Mouse (Mus musculus) hindbrain, embryonic 13.5 days (tissue): ENCODE data around the gene Snx11. TPM values are rescaled to one million over a fixed set of nuclear protein-coding genes. Genes with fewer than 3 reads are reported as not detected.
A peak's percentile ranks its signal among the peaks of the same experiment; 100 is the strongest.

Experiments
- ATAC-seq: fragments of 200-750 bp; cut with Nextera tagmentation; 2 replicates; pipeline ENCODE4 v1.8.0; 2017; ENCODE audit warnings: moderate TSS enrichment; ENCODE audit not compliant: low FRiP score
- H3K27ac ChIP-seq: fragments of 300-500 bp; sonication (generic); 2 replicates; pipeline ENCODE4 v1.5.1; 2015; ENCODE audit warnings: inconsistent platforms, mild to moderate bottlenecking, moderate library complexity
- H3K27me3 ChIP-seq: fragments of 300-500 bp; sonication (generic); 2 replicates; pipeline ENCODE4 v1.6.1; 2015; ENCODE audit warnings: mild to moderate bottlenecking, inconsistent platforms
- H3K36me3 ChIP-seq: fragments of 300-500 bp; sonication (generic); 2 replicates; pipeline ENCODE4 v1.6.1; 2015; ENCODE audit warnings: mild to moderate bottlenecking, inconsistent platforms
- H3K4me1 ChIP-seq: fragments of 300-500 bp; sonication (generic); replicated peaks from 2 replicates; pipeline ENCODE4 v1.6.1; 2015; ENCODE audit warnings: inconsistent platforms
- H3K4me2 ChIP-seq: fragments of 300-500 bp; sonication (generic); 2 replicates; pipeline ENCODE4 v1.6.1; 2015; ENCODE audit warnings: inconsistent platforms, mild to moderate bottlenecking, moderate library complexity
- H3K4me3 ChIP-seq: fragments of 300-500 bp; sonication (generic); 2 replicates; pipeline ENCODE4 v1.5.1; 2015; ENCODE audit warnings: mild to moderate bottlenecking, inconsistent platforms
- H3K9ac ChIP-seq: fragments of 300-500 bp; sonication (generic); 2 replicates; pipeline ENCODE4 v1.6.1; 2015; ENCODE audit warnings: mild to moderate bottlenecking, inconsistent platforms
- H3K9me3 ChIP-seq: fragments of 300-500 bp; sonication (generic); 2 replicates; pipeline ENCODE4 v1.6.1; 2016; ENCODE audit warnings: inconsistent platforms
- WGBS: fragments of 180-500 bp; shearing (Covaris S2); methylation state at CpG from one replicate; pipeline ENCODE4 v1.1.7; 2015; 5-methylcytosine and 5-hydroxymethylcytosine counted together
- polyA plus RNA-seq: library from polyadenylated mRNA; unstranded; fragments of >200 nt; fragmentation: Nextera tagmentation; extraction: Ambion mirVana; gene quantifications from 2 replicates; pipeline ENCODE4 v1.2.1, GENCODE M21; 2015

The Snx11 gene
- polyA plus RNA-seq, result 69.0 and 71.8 TPM in 2 replicates

DNA sequence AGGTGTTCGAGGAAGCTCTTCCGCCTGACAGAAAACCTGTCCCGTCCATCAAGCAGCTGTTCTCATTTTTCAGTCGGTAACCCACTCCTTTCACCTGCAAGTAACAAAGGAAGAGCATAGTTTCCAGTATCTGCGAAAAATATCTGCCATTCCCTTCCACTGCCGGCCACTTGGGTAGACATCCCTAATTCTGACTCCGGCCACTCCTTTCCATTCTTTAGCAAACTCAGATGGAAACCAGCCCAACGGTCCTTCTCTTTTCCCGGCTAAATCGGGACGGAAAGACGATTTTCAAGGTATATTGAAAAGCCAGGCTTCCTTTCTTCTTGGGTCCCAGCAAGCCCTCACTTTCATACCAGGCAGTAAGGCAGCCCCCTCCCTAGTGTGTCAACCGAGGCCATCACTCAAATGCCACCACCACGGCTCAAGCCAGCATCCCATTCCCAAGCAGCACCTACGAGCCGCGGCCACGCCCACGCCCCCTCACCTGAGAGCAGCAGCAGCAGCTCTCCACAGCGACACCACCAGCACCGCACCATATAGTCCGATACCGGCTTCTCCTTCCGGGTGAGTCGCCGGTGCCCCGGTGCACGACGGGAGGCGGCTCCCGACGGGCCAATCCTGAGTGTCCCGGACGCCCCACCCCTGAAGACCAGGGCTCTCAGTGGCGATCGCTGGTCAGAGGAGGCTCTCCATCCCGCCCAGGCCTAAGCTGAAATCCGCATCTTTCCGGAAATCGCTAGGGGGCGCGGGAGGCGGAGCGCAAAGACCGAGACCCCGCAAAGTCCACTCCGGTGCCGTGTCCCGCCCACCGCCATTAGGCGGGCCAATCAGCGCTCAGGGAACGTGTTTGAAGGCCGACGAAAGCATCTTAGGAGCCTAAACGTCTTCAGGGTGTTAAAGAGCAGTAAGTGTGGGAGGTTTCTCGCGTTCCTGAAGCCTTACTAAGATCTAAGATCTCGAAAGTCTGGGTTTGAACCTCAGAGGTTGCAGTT is at the start of gene Snx11:
Gene Snx11 (minus strand): TSS at position 592 of the 995 bp plus-strand sequence.
- Histone ChIP-seq H3K27me3 (no peaks in the 10 kb centered on the region), H3K9ac (peak within 1 kb of the TSS; percentile 82), H3K36me3 (peaks cover 14% of the 10 kb centered on the region), H3K4me1 (peaks cover 37% of the 10 kb centered on the region), H3K4me3 (peak within 1 kb of the TSS; percentile 71), H3K27ac (peak within 1 kb of the TSS; percentile 87), H3K4me2 (peak within 1 kb of the TSS; percentile 80), H3K9me3 (no peaks in the 10 kb centered on the region)
- peak; percentile 98 for ATAC-seq
- 1% methylated on average over 59 of the region's 59 CpGs for WGBS

DNA sequence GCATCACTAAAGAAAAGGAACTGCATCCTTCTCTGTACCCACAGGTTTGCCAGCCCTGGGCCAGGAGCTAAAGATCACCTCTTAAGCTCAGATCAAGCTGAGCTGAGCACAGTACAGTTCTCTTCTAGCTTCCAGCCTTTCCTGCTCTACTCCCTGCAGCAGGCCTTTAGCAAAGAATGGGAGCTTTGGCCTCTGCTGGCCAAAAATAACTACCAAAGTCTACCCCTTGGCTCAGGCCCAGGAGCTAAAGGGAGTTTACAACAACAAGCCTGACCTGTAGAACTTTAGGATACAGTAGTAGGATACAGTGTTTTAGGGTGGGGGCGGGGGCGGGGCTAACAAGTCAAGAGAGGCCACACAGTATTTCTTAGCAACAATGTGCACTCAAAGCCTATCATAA is 49.1 kb upstream of the Snx11 start:
- Histone ChIP-seq H3K4me3 (peak overlapping the region; percentile 58; the same call in 1 of the 2 replicates), H3K27ac (peak overlapping the region; percentile 49), H3K36me3 (peaks cover 25% of the 10 kb centered on the region), H3K4me1 (peaks cover 74% of the 10 kb centered on the region), H3K27me3 (no peaks in the 10 kb centered on the region), H3K9me3 (no peaks in the 10 kb centered on the region), H3K4me2 (peak overlapping the region; percentile 99), H3K9ac (peak overlapping the region; percentile 72)
- WGBS, result 71% methylated on average over 2 of the region's 2 CpGs
- no peak for ATAC-seq

DNA sequence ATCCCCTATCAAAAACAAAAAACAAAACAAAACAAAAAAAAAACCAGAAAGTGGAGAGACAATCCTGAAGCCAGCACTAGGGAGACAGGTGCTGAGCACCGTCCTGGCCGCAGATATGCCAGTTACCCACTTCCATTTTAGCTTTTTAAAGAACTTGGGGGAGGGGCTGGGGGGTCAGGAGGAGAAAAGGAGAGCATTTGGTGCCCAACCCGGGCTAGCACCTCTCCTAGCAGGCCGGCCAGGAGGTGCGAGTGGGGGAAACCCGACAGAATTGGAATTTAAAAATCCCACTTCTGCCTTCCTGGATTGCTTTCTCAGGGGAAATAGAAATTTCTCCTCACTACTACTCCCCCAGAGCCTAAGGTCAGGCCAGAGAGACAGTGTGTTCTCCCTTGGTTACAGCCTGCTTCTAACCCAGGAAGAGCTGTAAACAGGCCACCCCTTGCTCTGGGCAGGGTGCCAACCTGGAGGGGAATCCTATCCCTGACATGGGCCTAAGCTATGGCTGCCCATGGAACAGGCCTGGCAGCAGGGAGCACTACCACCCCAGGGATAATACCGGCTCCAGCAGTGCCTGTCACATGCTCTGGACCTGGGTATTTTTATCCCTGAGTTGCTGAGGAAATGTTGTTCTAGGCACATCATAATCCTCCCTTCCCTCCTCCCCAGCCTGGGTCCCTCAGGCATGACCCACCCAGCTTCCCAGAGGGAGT is 47.6 kb upstream of the Snx11 start:
- Histone ChIP-seq H3K9me3 (no peaks in the 10 kb centered on the region), H3K27ac (peak overlapping the region; percentile 95), H3K4me2 (peak overlapping the region; percentile 99), H3K4me3 (peak overlapping the region; percentile 58), H3K27me3 (no peaks in the 10 kb centered on the region), H3K36me3 (peaks cover 41% of the 10 kb centered on the region), H3K4me1 (peaks cover 70% of the 10 kb centered on the region), H3K9ac (peak overlapping the region; percentile 72)
- 41% methylated on average over 7 of the region's 7 CpGs for WGBS
- ATAC-seq, result no peak

DNA sequence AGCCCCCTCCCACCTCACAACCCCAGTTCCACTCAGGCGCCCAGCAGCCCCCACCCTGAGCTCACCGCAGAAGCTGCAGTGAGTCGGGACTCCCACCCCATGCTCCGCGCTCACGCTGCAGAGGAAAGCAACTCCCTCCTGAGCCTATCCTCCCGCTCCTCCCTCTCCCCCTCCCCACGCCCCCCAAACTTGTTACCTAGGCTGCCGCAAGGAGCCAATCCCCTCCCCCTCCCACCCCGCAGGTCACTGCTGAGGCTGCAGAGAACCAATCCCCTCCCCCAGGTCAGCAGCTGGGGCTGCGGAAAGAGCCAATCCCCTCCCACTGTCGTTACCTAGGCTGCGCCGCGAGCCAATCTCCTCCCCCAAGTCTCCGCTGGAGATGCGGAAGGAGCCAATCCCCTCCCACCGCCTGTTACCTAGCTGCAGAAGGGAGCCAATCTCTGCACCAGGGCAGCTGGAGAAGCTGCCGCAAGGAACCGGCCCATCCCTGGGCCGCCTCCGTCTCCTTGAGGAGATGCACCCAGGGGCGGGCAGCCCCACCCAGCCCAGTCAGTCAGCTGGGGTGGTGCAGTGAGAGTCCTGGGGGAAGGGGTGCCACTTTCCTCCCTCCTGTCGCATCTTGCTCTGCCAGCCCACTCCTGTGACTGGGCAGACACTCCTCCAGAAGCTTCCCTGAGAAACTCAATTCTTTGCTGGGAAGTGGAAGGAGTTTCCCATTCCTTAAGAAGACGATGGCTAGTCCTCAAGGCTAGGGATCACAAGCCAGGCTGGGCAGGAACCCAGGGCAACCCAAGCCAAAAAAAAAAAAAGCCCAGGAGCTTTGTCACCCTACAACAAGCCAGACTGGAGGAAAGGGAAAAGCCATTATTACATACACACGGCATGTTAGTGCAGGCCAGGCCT is 46.8 kb upstream of the Snx11 start:
- Histone ChIP-seq H3K36me3 (peaks cover 49% of the 10 kb centered on the region), H3K9me3 (no peaks in the 10 kb centered on the region), H3K27ac (peak overlapping the region; percentile 95), H3K4me2 (peak overlapping the region; percentile 99), H3K4me1 (peaks cover 69% of the 10 kb centered on the region), H3K9ac (peak overlapping the region; percentile 81), H3K4me3 (peak overlapping the region; percentile 58), H3K27me3 (no peaks in the 10 kb centered on the region)
- peak; percentile 93 for ATAC-seq
- 2% methylated on average over 26 of the region's 26 CpGs for WGBS

DNA sequence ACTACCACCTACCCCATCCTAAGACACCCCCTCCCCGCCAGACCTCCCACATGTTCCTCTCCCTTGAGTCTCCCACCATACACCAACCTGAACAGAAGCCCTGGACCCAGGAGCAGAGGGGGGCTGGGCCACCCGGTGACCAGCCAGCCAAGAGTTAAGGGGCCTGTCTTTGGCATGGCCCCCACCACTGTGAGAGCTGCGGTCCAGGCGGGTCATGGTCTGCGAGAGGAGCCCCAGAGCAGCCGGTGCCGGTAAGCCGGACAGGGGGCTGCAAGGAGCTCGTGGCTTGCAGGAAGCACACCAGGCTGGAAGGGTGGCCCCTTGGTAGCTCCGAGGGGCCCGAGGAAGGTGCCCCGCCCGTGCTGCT is 46.1 kb upstream of the Snx11 start:
- peak; percentile 8 for ATAC-seq
- WGBS, result 7% methylated on average over 13 of the region's 13 CpGs
- Histone ChIP-seq H3K36me3 (peaks cover 56% of the 10 kb centered on the region), H3K9me3 (no peaks in the 10 kb centered on the region), H3K4me2 (peak overlapping the region; percentile 99), H3K27ac (peak overlapping the region; percentile 95), H3K4me1 (peaks cover 63% of the 10 kb centered on the region), H3K27me3 (no peaks in the 10 kb centered on the region), H3K9ac (peak overlapping the region; percentile 81), H3K4me3 (peak overlapping the region; percentile 58)

DNA sequence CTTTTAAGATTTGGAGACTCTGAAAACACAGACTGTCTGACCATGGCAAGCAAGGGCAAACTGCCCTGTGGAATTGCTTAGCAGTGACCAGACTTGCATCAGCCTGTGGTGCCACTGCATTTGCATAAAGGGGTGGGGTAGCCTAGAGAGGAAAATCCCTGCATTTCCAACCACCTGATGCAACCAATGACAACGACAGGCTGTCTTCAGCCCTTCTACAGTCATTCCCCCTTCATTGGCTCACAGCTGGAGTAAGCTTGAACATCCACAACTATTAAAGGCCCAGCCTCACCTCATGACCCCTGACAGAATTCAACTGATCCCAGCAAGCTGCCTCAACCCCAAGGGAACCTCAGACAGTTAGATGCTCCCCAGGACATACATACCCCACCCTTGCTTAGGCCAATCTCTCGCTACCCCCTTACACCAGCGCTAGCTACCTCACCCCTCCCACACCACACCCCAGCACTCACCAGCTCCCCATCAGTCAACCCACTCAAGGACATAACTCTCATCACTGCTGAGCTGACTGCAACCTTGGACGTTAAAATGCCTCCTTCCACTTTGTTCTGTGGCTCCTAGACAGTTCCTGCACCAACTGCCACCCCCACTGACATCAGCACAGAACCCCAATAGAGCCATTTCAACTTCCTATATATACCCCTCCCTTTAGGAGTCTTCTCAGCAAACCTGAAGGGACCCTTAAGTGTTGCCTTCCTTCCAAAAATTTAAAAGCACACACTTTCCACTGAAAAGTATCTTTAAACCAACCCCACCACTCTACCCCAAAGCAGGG is 45.5 kb upstream of the Snx11 start:
- Histone ChIP-seq H3K9ac (peak overlapping the region; percentile 81), H3K27me3 (no peaks in the 10 kb centered on the region), H3K9me3 (no peaks in the 10 kb centered on the region), H3K4me3 (peak overlapping the region; percentile 58), H3K4me2 (peak overlapping the region; percentile 99), H3K27ac (peak overlapping the region; percentile 95), H3K36me3 (peaks cover 60% of the 10 kb centered on the region), H3K4me1 (peaks cover 59% of the 10 kb centered on the region)
- ATAC-seq, result no peak
- 37% methylated on average over 4 of the region's 4 CpGs for WGBS

DNA sequence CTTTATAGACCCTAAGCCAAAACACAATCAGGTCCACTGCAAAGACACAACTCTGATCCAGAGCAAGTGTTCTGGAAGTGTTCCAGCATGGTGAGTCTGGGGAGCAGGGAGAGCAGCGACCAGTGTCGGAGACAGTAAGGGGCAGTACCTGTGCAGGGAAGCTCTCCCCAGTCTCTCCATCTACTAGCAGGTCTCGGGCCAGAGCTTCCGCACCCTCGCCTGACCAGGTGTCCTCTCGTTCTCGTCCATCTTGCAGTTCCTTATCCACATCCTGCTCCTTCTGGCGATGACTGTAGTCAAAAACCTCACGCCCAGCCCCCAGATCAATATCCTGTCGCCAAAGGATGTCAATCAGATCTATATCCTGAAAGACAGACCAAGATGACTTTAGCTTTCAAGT is 44.6 kb upstream of the Snx11 start:
- Histone ChIP-seq H3K27me3 (no peaks in the 10 kb centered on the region), H3K9me3 (no peaks in the 10 kb centered on the region), H3K4me1 (peaks cover 55% of the 10 kb centered on the region), H3K36me3 (peaks cover 60% of the 10 kb centered on the region), H3K4me2 (no peak overlapping the region), H3K4me3 (no peak overlapping the region), H3K27ac (no peak overlapping the region), H3K9ac (no peak overlapping the region)
- no peak for ATAC-seq
- WGBS, result 95% methylated on average over 10 of the region's 10 CpGs

DNA sequence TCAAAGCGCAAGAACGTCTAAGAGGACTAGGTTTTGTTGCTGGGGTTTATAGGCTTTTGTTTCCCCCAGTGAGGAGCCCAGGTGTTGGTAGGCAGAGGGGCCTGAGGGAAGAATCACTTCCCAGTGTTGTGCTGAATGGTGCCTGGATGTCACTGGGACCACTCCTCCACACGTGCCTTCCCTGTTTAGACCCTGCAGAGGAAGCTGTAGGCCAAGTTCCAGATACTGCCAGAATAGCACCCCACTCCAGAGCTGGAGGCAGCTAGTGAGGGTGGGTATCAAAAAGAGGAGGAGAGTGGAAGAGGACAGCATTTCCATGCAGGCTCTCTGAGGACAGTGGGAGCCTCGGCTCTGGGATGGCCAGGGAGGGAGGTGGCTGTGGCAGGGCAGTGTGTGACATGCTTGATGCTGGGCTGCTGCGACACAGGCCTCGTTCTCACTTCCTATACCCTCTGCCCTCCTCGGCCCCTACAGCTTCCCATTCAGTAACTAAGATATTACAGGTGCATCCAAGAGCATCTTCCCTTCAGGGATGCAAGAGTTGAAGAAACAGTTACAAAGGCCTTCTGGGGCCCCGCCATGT is 40.9 kb upstream of the Snx11 start:
- H3K27ac ChIP-seq, result 0 out of 2 replicates have a peak overlapping the region, but pooled peaks have one; percentile 50
- no peak for ATAC-seq
- WGBS, result 81% methylated on average over 8 of the region's 8 CpGs

DNA sequence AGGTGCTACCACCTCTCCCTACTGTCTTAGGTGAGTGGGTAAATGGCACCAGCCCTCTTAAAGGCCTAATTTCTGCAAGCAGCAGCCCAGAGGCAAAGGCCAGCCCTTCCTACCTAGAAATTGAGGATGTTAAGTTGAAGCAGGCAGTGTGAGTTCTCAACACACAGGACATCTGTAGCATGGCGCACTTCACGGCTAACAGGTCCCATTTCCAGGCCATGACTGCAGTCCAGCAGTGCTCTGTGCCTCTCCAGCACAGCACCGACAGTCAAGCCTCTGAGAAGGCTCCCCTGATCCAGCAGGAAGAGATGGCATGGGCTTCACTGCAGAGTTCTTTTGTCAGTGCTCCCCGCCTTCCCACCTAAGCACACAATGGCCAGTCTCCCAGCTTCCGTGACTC is 39.6 kb upstream of the Snx11 start:
- Histone ChIP-seq H3K27ac (peak overlapping the region; percentile 63), H3K9ac (no peak overlapping the region), H3K36me3 (peaks cover 93% of the 10 kb centered on the region), H3K27me3 (no peaks in the 10 kb centered on the region), H3K9me3 (no peaks in the 10 kb centered on the region), H3K4me1 (peaks cover 8% of the 10 kb centered on the region), H3K4me3 (no peak overlapping the region), H3K4me2 (no peak overlapping the region)
- 69% methylated on average over 5 of the region's 5 CpGs for WGBS
- ATAC-seq, result no peak

More for the DNA sequence above, 40.9 kb upstream of the Snx11 start:
- Histone ChIP-seq H3K36me3 (peaks cover 86% of the 10 kb centered on the region), H3K9me3 (no peaks in the 10 kb centered on the region), H3K4me3 (no peak overlapping the region), H3K27me3 (no peaks in the 10 kb centered on the region), H3K9ac (0 out of 2 replicates have a peak overlapping the region, but pooled peaks have one; percentile 21), H3K4me2 (no peak overlapping the region), H3K4me1 (peaks cover 20% of the 10 kb centered on the region)

DNA sequence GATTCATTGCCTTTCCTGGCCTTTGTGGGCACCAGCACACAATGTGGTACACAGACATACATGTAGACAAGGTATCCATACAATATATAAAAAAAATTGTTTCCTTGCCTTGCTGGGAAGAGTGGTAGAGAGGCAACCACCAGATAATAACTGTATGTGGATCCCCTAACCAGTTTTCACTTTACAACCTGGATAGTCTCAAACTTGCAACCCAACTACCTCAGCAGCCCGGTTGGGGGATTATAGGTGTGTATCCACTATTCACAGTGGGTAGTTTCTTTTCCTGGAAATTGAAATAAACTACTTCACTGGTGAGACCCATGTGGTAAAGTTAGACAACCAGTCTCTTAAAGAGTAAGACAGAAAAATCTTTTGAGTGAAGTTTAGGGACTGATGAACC is 39.1 kb upstream of the Snx11 start:
- Histone ChIP-seq H3K27ac (peak overlapping the region; percentile 63; the same call in 1 of the 2 replicates), H3K9me3 (no peaks in the 10 kb centered on the region), H3K4me2 (no peak overlapping the region), H3K4me1 (peaks cover 6% of the 10 kb centered on the region; the same call in 1 of the 2 replicates), H3K4me3 (no peak overlapping the region), H3K9ac (no peak overlapping the region), H3K36me3 (peaks cover 93% of the 10 kb centered on the region), H3K27me3 (no peaks in the 10 kb centered on the region)
- WGBS, result 84% methylated on average over 1 of the region's 1 CpGs
- ATAC-seq, result no peak

DNA sequence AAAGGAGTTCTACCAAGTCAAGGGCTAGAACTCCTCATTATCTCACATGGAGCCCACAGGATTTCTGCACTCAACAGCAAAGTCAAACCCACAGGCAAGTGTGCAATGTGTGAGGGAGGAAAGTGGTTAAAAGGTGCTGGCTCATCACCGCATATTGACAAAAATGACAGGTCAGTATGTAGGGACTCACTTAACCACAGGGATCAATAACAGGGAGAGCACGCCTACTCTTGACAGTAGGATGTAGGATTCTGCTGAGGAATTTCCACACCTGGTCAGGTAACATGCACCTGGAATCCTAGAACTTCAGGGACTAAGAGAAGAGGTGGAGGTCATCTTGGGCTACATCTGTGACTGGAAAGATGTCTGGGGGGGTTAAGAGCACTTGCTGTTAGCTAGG is 38.5 kb upstream of the Snx11 start:
- H3K27me3 ChIP-seq, result no peaks in the 10 kb centered on the region
- H3K9ac ChIP-seq, result no peak overlapping the region
- no peak for ATAC-seq
- WGBS, result 99% methylated on average over 2 of the region's 2 CpGs
- no peak overlapping the region for H3K4me2 ChIP-seq
- peaks cover 93% of the 10 kb centered on the region for H3K36me3 ChIP-seq
- peaks cover 6% of the 10 kb centered on the region; the same call in 1 of the 2 replicates for H3K4me1 ChIP-seq
- no peaks in the 10 kb centered on the region for H3K9me3 ChIP-seq
- H3K27ac ChIP-seq, result no peak overlapping the region
- H3K4me3 ChIP-seq, result no peak overlapping the region
